Mouse (Mus musculus) neural tube, embryonic 12.5 days (tissue): ENCODE measurements at regions not wholly inside any gene's neighbourhood (a gene's known extent, or its start where the extent isn't known, plus 50 kb on each side); places are given as distances from the start of the nearest gene placed in this dataset.

Experiments used
- ATAC-seq: fragments of 200-750 bp; cut with Nextera tagmentation; 2 replicates; pipeline ENCODE4 v1.8.0; 2017; ENCODE audit warnings: low read depth, mild to moderate bottlenecking, moderate TSS enrichment, moderate library complexity; ENCODE audit not compliant: low FRiP score
- H3K27ac ChIP-seq: fragments of 300-500 bp; sonication (generic); 2 replicates; pipeline ENCODE4 v1.5.1; 2016
- H3K27me3 ChIP-seq: fragments of 300-500 bp; sonication (generic); replicated peaks from 2 replicates; pipeline ENCODE4 v1.6.1; 2016; ENCODE audit warnings: mild to moderate bottlenecking
- H3K36me3 ChIP-seq: fragments of 300-500 bp; sonication (generic); 2 replicates; pipeline ENCODE4 v1.6.1; 2016; ENCODE audit warnings: mild to moderate bottlenecking
- H3K4me1 ChIP-seq: fragments of 300-500 bp; sonication (generic); 2 replicates; pipeline ENCODE4 v1.6.1; 2016
- H3K4me2 ChIP-seq: fragments of 300-500 bp; sonication (generic); replicated peaks from 2 replicates; pipeline ENCODE4 v1.6.1; 2016; ENCODE audit warnings: mild to moderate bottlenecking
- H3K4me3 ChIP-seq: fragments of 300-500 bp; sonication (generic); 2 replicates; pipeline ENCODE4 v1.5.1; 2016
- H3K9ac ChIP-seq: fragments of 300-500 bp; sonication (generic); 2 replicates; pipeline ENCODE4 v1.6.1; 2016; ENCODE audit warnings: mild to moderate bottlenecking
- H3K9me3 ChIP-seq: fragments of 300-500 bp; sonication (generic); 2 replicates; pipeline ENCODE4 v1.6.1; 2016; ENCODE audit warnings: mild to moderate bottlenecking
- WGBS: fragments of 180-500 bp; shearing (Covaris S2); methylation state at CpG from one replicate; pipeline ENCODE4 v1.1.7; 2016; 5-methylcytosine and 5-hydroxymethylcytosine counted together

GRCm38 (mm10) chr1:42629465-42630261, 65.9 kb upstream of the Pou3f3 start:
- 16% methylated on average over 14 of the region's 14 CpGs for WGBS
- H3K9me3 ChIP-seq, result no peaks in the 10 kb centered on the region
- H3K27me3 ChIP-seq, result no peaks in the 10 kb centered on the region
- H3K4me1 ChIP-seq, result peaks cover 44% of the 10 kb centered on the region
- peak overlapping the region; percentile 48 for H3K4me2 ChIP-seq
- ATAC-seq, result peak; percentile 55
- H3K9ac ChIP-seq, result no peak overlapping the region
- no peak overlapping the region for H3K4me3 ChIP-seq
- peak overlapping the region; percentile 32; the same call in 1 of the 2 replicates for H3K27ac ChIP-seq
- H3K36me3 ChIP-seq, result no peaks in the 10 kb centered on the region

- Histone ChIP-seq H3K27me3 (no peaks in the 10 kb centered on the region), H3K4me2 (no peak overlapping the region), H3K36me3 (no peaks in the 10 kb centered on the region), H3K4me3 (no peak overlapping the region), H3K27ac (no peak overlapping the region), H3K9me3 (no peaks in the 10 kb centered on the region), H3K4me1 (peaks cover 28% of the 10 kb centered on the region), H3K9ac (no peak overlapping the region)
- ATAC-seq, result no peak
Observed at GRCm38 (mm10) chr1:42632286-42632685, 63.3 kb upstream of the Pou3f3 start.

GRCm38 (mm10) chr1:42636558-42636957, 59.0 kb upstream of the Pou3f3 start:
- H3K36me3 ChIP-seq, result no peaks in the 10 kb centered on the region
- no peak overlapping the region for H3K27ac ChIP-seq
- peak; percentile 64 for ATAC-seq
- no peaks in the 10 kb centered on the region for H3K9me3 ChIP-seq
- WGBS, result 36% methylated on average over 5 of the region's 5 CpGs
- peaks cover 3% of the 10 kb centered on the region; the same call in 1 of the 2 replicates for H3K4me1 ChIP-seq
- no peak overlapping the region for H3K4me2 ChIP-seq
- H3K4me3 ChIP-seq, result no peak overlapping the region
- H3K27me3 ChIP-seq, result no peaks in the 10 kb centered on the region
- H3K9ac ChIP-seq, result no peak overlapping the region
